Mouse (Mus musculus): ENCODE results near the gene Mettl24.

DNA sequence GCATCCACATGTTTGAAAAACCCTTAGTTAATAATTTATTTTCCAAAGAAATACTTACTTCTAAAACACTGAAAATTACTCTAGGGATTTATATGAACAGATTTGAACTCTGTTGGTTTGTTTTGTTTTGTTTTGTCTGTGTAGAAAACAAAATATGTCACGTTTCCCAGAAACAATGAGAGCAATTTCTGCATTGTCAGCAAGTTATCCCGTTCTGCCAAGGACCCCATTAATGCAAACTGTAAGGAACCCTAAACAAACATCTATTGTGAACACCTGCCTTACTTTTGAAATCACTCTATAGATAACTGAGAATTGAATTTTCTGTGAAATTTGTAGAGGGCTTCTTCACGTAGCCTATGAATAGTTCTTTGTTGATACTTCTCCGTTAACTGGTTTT is 95.4 kb downstream of the Mettl24 start:
- no peak for TF ChIP-seq CTCF (IDR thresholded peaks at IDR 0.05; ENCODE audit: insufficient read depth, low read length)
- no peak for TF ChIP-seq POLR2A (IDR thresholded peaks at IDR 0.05; ENCODE audit: borderline replicate concordance, extremely low read depth, low read depth, low read length)

All from lung, adult 2 months (tissue).